Comparison of ENCODE assay signal across 10 mouse cellular contexts in genomic region chr11:117995255-117995654, GRCm38 (mm10). TPM values are rescaled to one million over a fixed set of nuclear protein-coding genes. Genes with fewer than 3 reads are reported as not detected.
A peak's percentile ranks its signal among the peaks of the same experiment; 100 is the strongest.
DNase-seq lines count a peak whose midpoint lies in the region; ATAC-seq and TF ChIP-seq lines count a peak whose summit lies in the region.
"Had no signal": no experiment of that assay in that cellular context is flagged by ENCODE, and none has a peak within 500 bp of the region (broad histone marks: within the 10 kb centered on the region; RNA-seq: fewer than 3 reads in every experiment).

No protein-coding gene starts in this region.

- H3K4me3 ChIP-seq in left cerebral cortex, adult 2 months = no peak overlapping the region
- no peak overlapping the region for H3K4me3 ChIP-seq in ES-Bruce4 (ENCODE audit: low read depth, low read length)
- no peak overlapping the region for H3K4me3 ChIP-seq in limb, embryonic 13.5 days

- no peaks in the 10 kb centered on the region for H3K27me3 ChIP-seq in ES-Bruce4 (ENCODE audit: control insufficient read depth, insufficient read depth, low read length, poor library complexity, severe bottlenecking)
- no peaks in the 10 kb centered on the region for H3K27me3 ChIP-seq in limb, embryonic 13.5 days

- WGBS in limb, embryonic 13.5 days = 64% methylated on average over 2 of the region's 2 CpGs

- no peak for ATAC-seq in limb, embryonic 13.5 days (ENCODE audit: low FRiP score, low read depth)

- no peak for TF ChIP-seq CTCF in left cerebral cortex, adult 2 months (IDR thresholded peaks at IDR 0.05)
- no peak for TF ChIP-seq CTCF in ES-Bruce4 (IDR thresholded peaks at IDR 0.05; ENCODE audit: low read depth, low read length)

- no peak overlapping the region for H3K4me2 ChIP-seq in limb, embryonic 13.5 days (replicated peaks)

- H3K27ac ChIP-seq in left cerebral cortex, adult 2 months = peak overlapping the region; percentile 53; the same call in 1 of the 2 replicates
- peak overlapping the region; percentile 70 for H3K27ac ChIP-seq in ES-Bruce4 (ENCODE audit: insufficient read depth, low read length)
- peak overlapping the region; percentile 83; the same call in 1 of the 2 replicates for H3K27ac ChIP-seq in limb, embryonic 13.5 days

- H3K9me3 ChIP-seq in ES-Bruce4 (replicated peaks; ENCODE audit: control insufficient read depth, insufficient read depth, low read length, poor library complexity, severe bottlenecking) = no peaks in the 10 kb centered on the region
- H3K9me3 ChIP-seq in limb, embryonic 13.5 days = no peaks in the 10 kb centered on the region

- intact Hi-C loops in left cerebral cortex, adult 2 months (cut with DNase I) = no loop called here

- TF ChIP-seq EP300 in ES-Bruce4 (IDR thresholded peaks at IDR 0.05; ENCODE audit: insufficient read depth, low read depth, low read length) = no peak

- H3K4me1 ChIP-seq in ES-Bruce4 (ENCODE audit: control insufficient read depth, insufficient read depth, low read length) = peaks cover 14% of the 10 kb centered on the region
- peaks cover 57% of the 10 kb centered on the region for H3K4me1 ChIP-seq in limb, embryonic 13.5 days

- no peak for TF ChIP-seq POLR2A in ES-Bruce4 (IDR thresholded peaks at IDR 0.05; ENCODE audit: insufficient read depth, low read length)

- peaks cover 7% of the 10 kb centered on the region for H3K36me3 ChIP-seq in ES-Bruce4 (ENCODE audit: control insufficient read depth, insufficient read depth, low read length, poor library complexity, severe bottlenecking)
- peaks cover 23% of the 10 kb centered on the region for H3K36me3 ChIP-seq in limb, embryonic 13.5 days

- DNase-seq in heart, adult 11 months = peak; percentile 92
- DNase-seq in heart, adult 18-20 months = no peak
- no peak for DNase-seq in left cerebral cortex, adult 2 months (ENCODE audit: extremely low spot score in 1 of 2, low spot score in 2 of 2)
- no peak for DNase-seq in left cerebral cortex, adult 18-20 months (ENCODE audit: low spot score in 2 of 2)
- DNase-seq in embryo, embryonic 9.5 days (ENCODE audit: extremely low spot score) = no peak
- no peak for DNase-seq in cerebellum, adult 18-20 months
- DNase-seq: left cerebral cortex, postnatal 4 days; right cerebral cortex, postnatal 14 days had no signal

- H3K9ac ChIP-seq in ES-Bruce4 (ENCODE audit: low read depth, poor library complexity, severe bottlenecking) = no peak overlapping the region
- peak overlapping the region; percentile 48; the same call in 1 of the 2 replicates for H3K9ac ChIP-seq in limb, embryonic 13.5 days

RNA-seq across cellular contexts. Expression of gene Pgs1, which starts 9.2 kb away (rescaled TPM):
- total RNA-seq in heart, adult 18-20 months (2021) = 10 to 100 TPM; 17.0 to 18.8 TPM
- 10 to 100 TPM; 83.3 to 85.5 TPM for total RNA-seq in left cerebral cortex, adult 2 months (2021)
- total RNA-seq in left cerebral cortex, adult 18-20 months (2021) = 10 to 100 TPM; 87.1 to 89.0 TPM
- polyA plus RNA-seq in ES-Bruce4 (2011; ENCODE audit: insufficient read depth, insufficient read length, low read depth, missing spikeins) = 31.5 and 35.5 TPM in 2 replicates
- polyA plus RNA-seq in limb, embryonic 13.5 days (2015; fragmentation: Nextera tagmentation; extraction: Ambion mirVana) = 34.4 and 35.7 TPM in 2 replicates

RNA-seq across cellular contexts. Expression of gene Socs3, which starts 25.4 kb away (rescaled TPM):
- total RNA-seq in heart, adult 18-20 months (2021) = 1 to 10 TPM; 3.2 to 3.5 TPM
- total RNA-seq in left cerebral cortex, adult 2 months (2021) = 1 to 10 TPM; 4.4 to 6.1 TPM
- 1 to 10 TPM; 4.5 to 4.9 TPM for total RNA-seq in left cerebral cortex, adult 18-20 months (2021)
- polyA plus RNA-seq in ES-Bruce4 (2011; ENCODE audit: insufficient read depth, insufficient read length, low read depth, missing spikeins) = 53.8 and 61.5 TPM in 2 replicates
- polyA plus RNA-seq in limb, embryonic 13.5 days (2015; fragmentation: Nextera tagmentation; extraction: Ambion mirVana) = 15.6 and 15.8 TPM in 2 replicates

Comparison
In these comparisons a context has a peak if more than half of its experiments do, and no peak if none do; other contexts are left out.
1. RNA of gene Pgs1, which starts 9.2 kb away (total RNA-seq): 87.1 to 89.0 TPM in left cerebral cortex, adult 18-20 months and 83.3 to 85.5 TPM in left cerebral cortex, adult 2 months; 17.0 to 18.8 TPM in heart, adult 18-20 months; every median in the first group is over 4 times any median in the second.
2. Peak in every context shown above with its lines, with median percentiles within 50 percentile points of each other: H3K27ac ChIP-seq.